Mouse (Mus musculus) c-Kit-positive CD71-negative TER-119-negative erythroid progenitor cells, embryonic 14.5 days (primary cell): Measurements from ENCODE around the gene Olfr201.
"Not testable (repeated sequence)": the region's sequence is repeated elsewhere in the genome, so short reads cannot be mapped to it uniquely, and the experiment has no call there.

Experiments
- DNase-seq: peaks from one replicate; pipeline ENCODE4 v3.0.0-alpha.2; 2013; ENCODE audit warnings: low read depth

Olfr201 gene

GRCm38 (mm10) chr16:59272532-59272931 is at the start of gene Olfr201:
Gene Olfr201, minus strand, starts transcription at chr16:59272632.
- not testable (repeated sequence) for DNase-seq

DNA sequence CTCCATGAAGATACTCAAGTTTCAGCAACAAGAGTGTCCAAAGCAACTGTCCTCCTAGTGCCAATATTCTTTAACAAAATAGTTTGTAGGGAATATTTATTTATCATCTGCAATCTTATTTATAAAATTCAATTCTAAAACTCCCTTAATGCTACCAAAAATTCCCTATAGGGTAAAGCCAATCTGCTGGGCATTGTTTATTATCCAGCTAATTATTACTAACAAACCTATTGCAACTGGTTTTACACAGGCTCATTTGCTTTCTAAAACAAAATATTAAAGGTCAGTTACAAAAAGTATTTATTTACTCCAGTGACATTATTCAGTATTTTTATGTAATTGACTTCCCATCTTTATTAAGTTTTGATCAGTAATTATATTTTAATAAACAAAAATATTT is 45.7 kb upstream of the Olfr201 start, which contains the start of gene Olfr204:
Gene Olfr204, minus strand, starts transcription at position 101 of the 400 bp plus-strand sequence.
- DNase-seq: no peak

- DNase-seq: no peak
These were observed 26.1 kb upstream of the Olfr201 start, which contains the start of gene Olfr203 for GRCm38 (mm10) chr16:59298581-59298980. Gene Olfr203, plus strand, starts transcription at chr16:59298881.

- not testable (repeated sequence) for DNase-seq
These were observed 15.1 kb upstream of the Olfr201 start for GRCm38 (mm10) chr16:59287576-59287975.

DNA sequence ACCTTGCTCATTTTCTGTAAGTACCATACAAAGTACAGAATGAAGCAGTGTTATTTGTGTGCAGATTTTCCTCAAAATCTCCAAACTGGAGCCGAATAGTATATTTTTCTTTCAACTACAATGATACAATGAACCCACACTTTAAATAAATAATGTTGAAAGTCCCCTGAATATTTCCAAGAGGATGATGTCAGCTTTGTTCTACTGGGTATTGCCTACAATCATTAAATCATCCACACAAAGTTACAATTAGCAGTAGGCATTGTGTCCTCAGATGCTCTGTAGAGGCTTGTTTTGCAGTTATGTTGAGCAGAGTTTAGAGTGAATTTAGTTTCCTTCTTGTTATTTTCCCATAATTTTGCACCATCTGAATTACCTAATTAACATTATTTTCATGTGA is 14.3 kb upstream of the Olfr201 start, which contains the start of gene Olfr202:
Gene Olfr202, minus strand, starts transcription at position 101 of the 400 bp plus-strand sequence.
- DNase-seq: no peak

DNA sequence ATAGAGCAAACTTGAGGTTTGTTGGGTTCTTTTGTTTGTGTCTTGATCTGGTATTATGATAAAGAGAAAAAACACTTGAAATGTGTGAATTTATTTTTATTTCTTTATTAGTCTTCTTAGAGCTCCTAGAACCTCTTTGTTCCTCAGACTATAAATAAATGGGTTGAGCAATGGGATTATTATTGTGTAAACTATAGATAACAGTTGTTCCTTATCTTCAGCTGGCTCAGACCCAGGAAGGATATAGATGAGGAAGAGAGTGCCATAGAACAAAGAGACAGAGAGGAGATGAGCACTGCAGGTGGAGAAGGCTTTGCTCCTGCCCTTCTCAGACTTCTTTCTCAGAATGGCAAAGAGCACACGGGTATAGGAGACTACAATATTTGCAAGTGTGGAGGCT is 11.0 kb upstream of the Olfr201 start:
- DNase-seq: no peak

GRCm38 (mm10) chr16:59280542-59280941 is 8.1 kb upstream of the Olfr201 start:
- DNase-seq: no peak

- DNase-seq: not testable (repeated sequence)
These were observed 3.3 kb downstream of the Olfr201 start for GRCm38 (mm10) chr16:59269097-59269496.

DNA sequence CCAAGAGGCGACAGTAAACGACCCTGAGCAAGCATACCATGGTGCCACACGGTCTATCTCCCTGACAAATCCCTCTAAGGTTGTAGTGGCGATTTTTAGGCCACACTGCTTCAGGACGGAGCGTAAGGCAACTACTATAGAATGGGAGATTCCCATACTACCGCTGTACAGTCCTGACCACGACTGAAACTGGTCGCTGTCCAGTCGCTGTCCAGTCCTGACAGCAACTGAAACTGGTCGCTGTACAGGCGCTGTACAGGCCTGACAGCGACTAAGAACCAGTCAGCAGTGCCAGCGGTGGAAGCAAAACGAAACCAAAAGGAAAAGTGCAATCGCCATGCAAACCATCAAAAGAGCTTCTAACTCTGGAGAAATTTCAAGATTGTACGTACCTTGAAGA is 22.7 kb downstream of the Olfr201 start:
- no peak for DNase-seq

DNA sequence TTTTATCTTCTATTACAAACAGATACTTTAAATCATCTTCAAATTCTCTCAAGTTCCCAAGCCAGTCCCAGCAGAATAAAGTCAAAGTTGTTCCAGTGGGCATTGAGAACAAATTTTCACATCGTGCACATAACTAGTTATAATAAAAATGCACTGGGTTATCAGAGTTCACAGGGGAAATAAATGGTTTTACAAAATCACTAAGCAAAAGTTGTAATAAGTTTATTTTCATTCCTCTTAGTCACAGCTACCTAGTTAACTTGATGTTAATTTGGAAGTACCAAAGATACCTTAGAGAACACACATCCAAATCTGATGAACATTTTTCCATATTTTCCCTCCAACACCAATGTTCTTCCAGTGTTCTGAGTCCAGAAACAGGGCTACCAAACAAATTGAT is 52.8 kb downstream of the Olfr201 start, which contains the start of gene Olfr199:
Gene Olfr199, minus strand, starts transcription at position 101 of the 400 bp plus-strand sequence.
- DNase-seq: not testable (repeated sequence)

GRCm38 (mm10) chr16:59217861-59218260 is 54.6 kb downstream of the Olfr201 start:
- not testable (repeated sequence) for DNase-seq
